Mouse (Mus musculus) E14TG2a.4 (cell line): ENCODE results near the gene Kti12.

Experiments
- H3K27me3 ChIP-seq: 2 replicates; pipeline ENCODE4 v1.6.1; 2014; ENCODE audit warnings: low read length, control low read depth; ENCODE audit not compliant: insufficient read depth
- H3K36me3 ChIP-seq: 2 replicates; pipeline ENCODE4 v1.6.1; 2014; ENCODE audit warnings: low read length, control low read depth; ENCODE audit not compliant: insufficient read depth
- H3K4me1 ChIP-seq: replicated peaks from 2 replicates; pipeline ENCODE4 v1.6.1; 2014; ENCODE audit warnings: low read depth, low read length, control low read depth
- H3K4me3 ChIP-seq: replicated peaks from 2 replicates; pipeline ENCODE4 v1.5.1; 2014; ENCODE audit warnings: mild to moderate bottlenecking, low read length
- H3K9me3 ChIP-seq: 2 replicates; pipeline ENCODE4 v1.6.1; 2014; ENCODE audit warnings: low read length, control low read depth
- CTCF ChIP-seq: conservative IDR thresholded peaks from 2 replicates; pipeline ENCODE4 v1.5.1; 2014; ENCODE audit warnings: low read length
- NANOG ChIP-seq: IDR thresholded peaks from 2 replicates; pipeline ENCODE4 v1.6.1; 2014; ENCODE audit warnings: borderline replicate concordance, low read length, mixed read lengths
- POU5F1 ChIP-seq: IDR thresholded peaks from 2 replicates; pipeline ENCODE4 v1.6.1; 2014; ENCODE audit warnings: low read length, borderline replicate concordance

Gene Kti12

DNA sequence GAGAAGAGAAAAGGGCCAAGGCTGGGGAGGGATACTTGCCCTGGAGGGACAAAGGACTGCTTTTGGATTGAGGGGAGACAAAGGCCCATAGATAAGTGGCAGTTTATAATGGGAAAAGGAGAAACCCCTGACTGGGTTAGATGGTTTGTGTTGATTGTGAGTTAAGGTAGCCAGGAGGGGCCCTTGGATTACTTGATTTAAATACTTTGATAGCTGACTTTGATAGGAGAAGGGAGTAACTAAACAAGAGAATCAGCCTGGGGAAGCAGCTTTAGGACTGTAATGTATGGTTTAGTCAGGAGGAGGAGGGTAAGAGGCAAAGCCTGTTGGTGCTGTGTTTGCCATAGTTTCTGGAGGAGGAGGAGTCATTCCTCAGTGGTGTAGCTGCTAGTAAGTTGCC is 4.2 kb upstream of the Kti12 start:
- TF ChIP-seq NANOG (peak; percentile 50; the same call in 1 of the 2 replicates), CTCF (no peak), POU5F1 (no peak)
- Histone ChIP-seq H3K36me3 (peaks cover 4% of the 10 kb centered on the region), H3K27me3 (no peaks in the 10 kb centered on the region), H3K9me3 (no peaks in the 10 kb centered on the region), H3K4me1 (peaks cover 43% of the 10 kb centered on the region), H3K4me3 (no peak overlapping the region)

- TF ChIP-seq NANOG, result no peak
- Histone ChIP-seq H3K4me3 (no peak overlapping the region), H3K4me1 (peaks cover 55% of the 10 kb centered on the region), H3K9me3 (no peaks in the 10 kb centered on the region), H3K36me3 (peaks cover 21% of the 10 kb centered on the region), H3K27me3 (no peaks in the 10 kb centered on the region)
Measured at GRCm38 (mm10) chr4:108845824-108846569, 1.6 kb upstream of the Kti12 start.

DNA sequence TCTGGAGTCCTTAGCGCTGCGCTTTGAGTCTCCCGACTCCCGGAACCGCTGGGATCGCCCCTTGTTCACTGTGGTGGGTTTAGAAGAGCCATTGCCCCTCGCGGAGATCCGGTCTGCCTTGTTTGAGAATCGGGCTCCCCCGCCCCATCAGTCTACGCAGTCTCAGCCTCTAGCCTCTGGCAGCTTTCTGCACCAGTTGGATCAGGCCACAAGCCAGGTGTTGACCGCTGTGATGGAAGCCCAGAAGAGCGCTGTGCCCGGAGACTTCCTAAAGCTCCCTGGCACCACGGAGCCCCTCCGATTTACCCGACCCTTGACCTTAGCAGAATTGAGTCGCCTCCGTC is 892 bp downstream of the Kti12 start, which contains the start of gene A730015C16Rik:
A730015C16Rik (minus strand) TSS at position 115 of the 344 bp plus-strand sequence.
- no peaks in the 10 kb centered on the region for H3K9me3 ChIP-seq

DNA sequence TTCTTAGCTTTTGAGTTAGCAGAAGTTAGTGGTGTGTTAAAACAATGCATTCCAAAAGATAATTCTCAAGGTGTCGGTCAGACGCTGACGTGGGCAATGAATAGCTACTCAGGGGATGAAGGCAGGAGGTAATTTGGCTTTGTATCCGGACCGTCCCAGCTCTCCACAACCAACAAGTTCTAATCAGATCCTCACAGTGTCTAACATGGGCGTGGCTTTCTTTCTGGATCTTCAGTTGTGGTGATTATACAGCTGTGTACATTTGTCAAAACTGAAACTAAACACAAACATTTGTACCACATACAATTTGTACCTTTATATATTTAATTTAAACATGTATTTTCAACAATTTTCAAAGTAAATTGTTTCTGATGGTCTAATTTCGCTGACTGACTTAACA is 19.2 kb downstream of the Kti12 start:
- H3K4me1 ChIP-seq, result peaks cover 4% of the 10 kb centered on the region; the same call in 1 of the 2 replicates
- no peak overlapping the region for H3K4me3 ChIP-seq
- H3K36me3 ChIP-seq, result peaks cover 8% of the 10 kb centered on the region
- peaks cover 13% of the 10 kb centered on the region for H3K27me3 ChIP-seq
- no peaks in the 10 kb centered on the region for H3K9me3 ChIP-seq
- TF ChIP-seq NANOG (no peak), POU5F1 (no peak), CTCF (no peak)

More for the DNA sequence above, 892 bp downstream of the Kti12 start, which contains the start of gene A730015C16Rik:
- H3K27me3 ChIP-seq, result no peaks in the 10 kb centered on the region
- H3K4me3 ChIP-seq, result peak within 1 kb of the TSS; percentile 96
- H3K4me1 ChIP-seq, result peaks cover 39% of the 10 kb centered on the region
- no peak for TF ChIP-seq POU5F1
- no peak for TF ChIP-seq NANOG
- TF ChIP-seq CTCF, result no peak
- peaks cover 23% of the 10 kb centered on the region for H3K36me3 ChIP-seq

GRCm38 (mm10) chr4:108869730-108870374 is 22.3 kb downstream of the Kti12 start:
- Histone ChIP-seq H3K4me1 (peaks cover 4% of the 10 kb centered on the region; the same call in 1 of the 2 replicates), H3K4me3 (no peak overlapping the region), H3K36me3 (no peaks in the 10 kb centered on the region), H3K9me3 (no peaks in the 10 kb centered on the region), H3K27me3 (peaks cover 15% of the 10 kb centered on the region)
- TF ChIP-seq NANOG, result no peak
- no peak for TF ChIP-seq POU5F1
- peak; percentile 97 for TF ChIP-seq CTCF

DNA sequence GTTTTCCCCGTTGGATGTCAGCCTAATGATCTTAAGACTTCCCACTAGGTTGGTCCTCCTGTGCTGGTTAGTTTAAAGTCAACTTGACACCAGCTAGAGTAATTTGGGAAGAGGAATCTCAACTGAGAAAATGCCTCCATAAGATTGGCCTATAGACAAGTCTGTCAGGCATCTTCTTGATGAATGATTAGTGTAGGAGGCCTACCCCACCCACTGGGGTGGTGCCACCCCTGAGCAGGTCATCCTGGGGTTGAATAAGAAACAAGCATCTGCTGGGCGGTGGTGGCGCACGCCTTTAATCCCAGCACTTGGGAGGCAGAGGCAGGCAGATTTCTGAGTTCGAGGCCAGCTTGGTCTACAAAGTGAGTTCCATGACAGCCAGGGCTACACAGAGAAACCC is 26.2 kb downstream of the Kti12 start:
- Histone ChIP-seq H3K9me3 (no peaks in the 10 kb centered on the region), H3K4me3 (no peak overlapping the region), H3K27me3 (peaks cover 40% of the 10 kb centered on the region), H3K36me3 (no peaks in the 10 kb centered on the region), H3K4me1 (peaks cover 8% of the 10 kb centered on the region)
- TF ChIP-seq CTCF, result no peak
- no peak for TF ChIP-seq POU5F1
- no peak for TF ChIP-seq NANOG

DNA sequence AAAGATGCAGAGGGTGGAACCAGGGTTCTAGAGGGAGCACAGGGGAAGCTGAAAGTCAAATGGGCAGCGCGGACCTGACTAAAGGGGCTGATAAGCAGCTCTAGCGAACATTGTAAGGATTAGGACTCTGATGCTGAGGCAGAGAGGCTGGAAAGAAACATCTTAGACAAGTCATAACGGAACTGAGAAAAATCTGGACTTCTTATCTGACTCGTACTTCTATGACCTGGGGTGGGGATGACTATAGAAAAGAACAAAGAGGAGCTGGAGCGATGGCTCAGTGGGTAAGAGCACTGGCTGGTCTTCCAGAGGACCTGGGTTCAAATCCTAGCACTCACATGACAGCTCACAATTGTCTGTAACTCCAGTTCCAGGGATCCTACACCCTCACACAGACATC is 30.3 kb downstream of the Kti12 start:
- Histone ChIP-seq H3K27me3 (peaks cover 58% of the 10 kb centered on the region), H3K4me3 (no peak overlapping the region), H3K9me3 (no peaks in the 10 kb centered on the region), H3K36me3 (no peaks in the 10 kb centered on the region), H3K4me1 (peaks cover 11% of the 10 kb centered on the region)
- TF ChIP-seq POU5F1, result no peak
- no peak for TF ChIP-seq NANOG
- no peak for TF ChIP-seq CTCF

GRCm38 (mm10) chr4:108878963-108879822 is 31.6 kb downstream of the Kti12 start, which contains the start of gene Rab3b:
Gene Rab3b (plus strand): TSS chr4:108879063.
- H3K27me3 ChIP-seq, result peaks cover 66% of the 10 kb centered on the region
- TF ChIP-seq NANOG (no peak), POU5F1 (no peak), CTCF (no peak)
- peaks cover 22% of the 10 kb centered on the region for H3K4me1 ChIP-seq
- no peaks in the 10 kb centered on the region for H3K36me3 ChIP-seq
- H3K9me3 ChIP-seq, result no peaks in the 10 kb centered on the region
- H3K4me3 ChIP-seq, result peak within 1 kb of the TSS; percentile 91
